Mouse (Mus musculus): ENCODE results near the gene Cenpx.

DNA sequence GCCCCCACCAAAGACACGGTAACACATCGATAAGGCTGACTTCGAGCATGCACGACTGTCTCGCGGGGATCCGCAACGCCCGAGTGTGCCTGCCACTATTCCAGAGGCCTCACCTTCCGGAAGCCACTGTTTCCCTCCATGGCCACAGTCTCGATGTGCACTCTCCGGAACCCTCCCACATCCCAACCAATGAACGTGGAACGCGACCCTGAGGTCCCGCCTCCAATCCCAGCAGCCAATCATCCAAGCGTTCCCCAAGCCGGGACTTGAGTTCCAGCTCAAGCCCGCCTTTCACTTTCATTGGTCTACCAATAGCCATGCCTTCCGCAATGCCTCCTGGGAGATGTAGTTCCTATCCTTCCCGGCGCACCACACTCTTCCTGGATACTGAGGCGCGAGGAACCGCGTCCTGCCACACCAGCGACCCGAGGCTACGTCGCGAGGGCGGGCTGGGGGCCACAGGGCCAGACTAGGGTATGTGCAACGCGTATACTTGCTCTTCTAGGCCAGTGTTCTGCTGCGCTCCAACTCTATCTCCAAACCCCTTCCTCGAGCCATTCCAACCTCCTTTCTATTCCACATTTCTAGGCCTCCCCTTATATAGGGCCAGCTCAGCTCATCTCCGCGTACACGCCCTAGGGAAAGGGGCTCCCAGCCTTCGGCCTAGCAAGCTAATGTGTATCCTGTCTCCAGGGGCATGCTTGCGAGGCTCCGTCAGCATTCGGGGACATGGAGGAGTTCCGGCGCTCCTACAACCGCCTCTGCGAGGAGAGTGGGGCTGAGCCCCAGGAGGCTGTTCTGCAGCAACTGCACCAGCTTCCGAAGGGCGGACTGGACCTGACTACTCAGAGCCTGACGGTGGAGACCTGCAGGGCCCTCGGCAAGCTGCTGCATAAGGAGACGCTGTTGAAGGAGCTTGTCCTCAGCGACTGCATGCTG, at the start of gene Cenpx, which contains the start of gene Lrrc45:
- TF ChIP-seq CTCF (conservative IDR thresholded peaks at IDR 0.05; ENCODE audit: insufficient read depth, insufficient read length, low read depth, low read length) (0 out of 2 replicates have a peak, but pooled peaks have one; percentile 7), POLR2A (IDR thresholded peaks at IDR 0.05; ENCODE audit: low read depth, low read length) (peak; percentile 60)

Data from kidney, adult 2 months (tissue).